ENCODE assay signal across 9 mouse cellular contexts in genomic region chr6:37371341-37371740, GRCm38 (mm10).
DNase-seq lines count a peak whose midpoint lies in the region; ATAC-seq and TF ChIP-seq lines count a peak whose summit lies in the region.
"Had no signal": no experiment of that assay in that cellular context is flagged by ENCODE, and none has a peak within 500 bp of the region (broad histone marks: within the 10 kb centered on the region; RNA-seq: fewer than 3 reads in every experiment).

No protein-coding gene starts in this region.

- intact Hi-C loops in left cerebral cortex, postnatal 14 days (cut with DNase I): no loop called here

- no peak for TF ChIP-seq POLR2A in kidney, adult 2 months (IDR thresholded peaks at IDR 0.05; ENCODE audit: low read depth, low read length)
- no peak for TF ChIP-seq POLR2A in small intestine, adult 2 months (IDR thresholded peaks at IDR 0.05; ENCODE audit: low read depth, low read length)

- WGBS in kidney, adult 2 months: 89% methylated on average over 7 of the region's 7 CpGs
- 87% methylated on average over 7 of the region's 7 CpGs for WGBS in kidney, embryonic 14.5 days
- WGBS in small intestine, adult 2 months: 82% methylated on average over 7 of the region's 7 CpGs
- WGBS in forebrain, embryonic 11.5 days: 82% methylated on average over 7 of the region's 7 CpGs

- H3K27ac ChIP-seq in kidney, adult 2 months (ENCODE audit: insufficient read depth, low read depth, low read length): no peak overlapping the region
- H3K27ac ChIP-seq in kidney, embryonic 14.5 days (ENCODE audit: low read depth, low read length): no peak overlapping the region
- no peak overlapping the region for H3K27ac ChIP-seq in ES-E14 (ENCODE audit: insufficient read depth, low read depth, low read length, poor library complexity, severe bottlenecking)
- no peak overlapping the region for H3K27ac ChIP-seq in small intestine, adult 2 months (ENCODE audit: insufficient read depth, low read depth, low read length)
- no peak overlapping the region for H3K27ac ChIP-seq in forebrain, embryonic 11.5 days (ENCODE audit: low read depth, low read length)

- no peaks in the 10 kb centered on the region for H3K27me3 ChIP-seq in kidney, adult 2 months (replicated peaks; ENCODE audit: control insufficient read depth, insufficient read depth, low read length)
- H3K27me3 ChIP-seq in kidney, embryonic 14.5 days (ENCODE audit: control insufficient read depth, insufficient read depth, low read length): no peaks in the 10 kb centered on the region
- H3K27me3 ChIP-seq in small intestine, adult 2 months (ENCODE audit: control insufficient read depth, insufficient read depth, low read length): no peaks in the 10 kb centered on the region
- H3K27me3 ChIP-seq in forebrain, embryonic 11.5 days (ENCODE audit: control insufficient read depth, insufficient read depth, low read length): no peaks in the 10 kb centered on the region

- H3K4me2 ChIP-seq in kidney, embryonic 14.5 days (replicated peaks; ENCODE audit: low read depth, low read length): no peak overlapping the region
- no peak overlapping the region for H3K4me2 ChIP-seq in forebrain, embryonic 11.5 days (ENCODE audit: low read depth, low read length, severe bottlenecking)

- ATAC-seq in kidney, embryonic 14.5 days (ENCODE audit: low FRiP score, low TSS enrichment): no peak
- peak; percentile 46 for ATAC-seq in inflammation-experienced regulatory T-cells, adult 6 months
- ATAC-seq in forebrain, embryonic 11.5 days (replicated peaks; ENCODE audit: low FRiP score): no peak

- no peak overlapping the region for H3K9ac ChIP-seq in kidney, embryonic 14.5 days (ENCODE audit: low read depth, low read length)
- H3K9ac ChIP-seq in ES-E14 (ENCODE audit: insufficient read depth, low read depth, low read length, poor library complexity, severe bottlenecking): no peak overlapping the region
- H3K9ac ChIP-seq in forebrain, embryonic 11.5 days (ENCODE audit: low read length): no peak overlapping the region

- in situ Hi-C loops in ES-E14 (cut with MboI; ENCODE audit: low sequenced_read_pairs in 2 of 2, unreplicated experiment in 2 of 2): no loop called here

- peak; percentile 49 for DNase-seq in kidney, adult 2 months
- DNase-seq in ES-E14 (ENCODE audit: low read depth, low spot score): peak; percentile 52
- DNase-seq in left cerebral cortex, postnatal 14 days (ENCODE audit: low spot score in 2 of 2): no peak
- no peak for DNase-seq in ovary, postnatal 10 days (ENCODE audit: low spot score)
- no peak for DNase-seq in forebrain, embryonic 11.5 days (ENCODE audit: low spot score)
- DNase-seq: gastrocnemius, postnatal 10 days had no signal

- no peaks in the 10 kb centered on the region; the same call in 1 of the 2 replicates for H3K4me1 ChIP-seq in kidney, adult 2 months (ENCODE audit: control insufficient read depth, insufficient read depth, low read length)
- peaks cover 7% of the 10 kb centered on the region; the same call in 1 of the 2 replicates for H3K4me1 ChIP-seq in kidney, embryonic 14.5 days (ENCODE audit: control insufficient read depth, insufficient read depth, low read length)
- H3K4me1 ChIP-seq in ES-E14 (ENCODE audit: control insufficient read depth in 2 of 2, insufficient read depth in 2 of 2, low read length in 2 of 2, poor library complexity in 1 of 2): no peaks in the 10 kb centered on the region
- no peaks in the 10 kb centered on the region for H3K4me1 ChIP-seq in small intestine, adult 2 months (ENCODE audit: control insufficient read depth, insufficient read depth, insufficient read length, low read length)
- H3K4me1 ChIP-seq in forebrain, embryonic 11.5 days (replicated peaks; ENCODE audit: control insufficient read depth, insufficient read depth, low read length): 0 out of 2 replicates have a peak, but pooled peaks cover 2% of the 10 kb centered on the region

- no peak overlapping the region for H3K4me3 ChIP-seq in kidney, adult 2 months (ENCODE audit: insufficient read depth, low read depth, low read length)
- H3K4me3 ChIP-seq in kidney, embryonic 14.5 days (ENCODE audit: low read length): no peak overlapping the region
- H3K4me3 ChIP-seq in ES-E14 (ENCODE audit: insufficient read depth in 1 of 2, low read depth in 1 of 2, low read length in 2 of 2, poor library complexity in 1 of 2, severe bottlenecking in 1 of 2): no peak overlapping the region
- no peak overlapping the region for H3K4me3 ChIP-seq in small intestine, adult 2 months (ENCODE audit: low read depth, low read length)
- H3K4me3 ChIP-seq in forebrain, embryonic 11.5 days (ENCODE audit: low read depth, low read length): no peak overlapping the region

- no peaks in the 10 kb centered on the region for H3K36me3 ChIP-seq in kidney, adult 2 months (ENCODE audit: control insufficient read depth, insufficient read depth, low read length)
- no peaks in the 10 kb centered on the region for H3K36me3 ChIP-seq in kidney, embryonic 14.5 days (ENCODE audit: control insufficient read depth, insufficient read depth, low read length)
- H3K36me3 ChIP-seq in ES-E14 (ENCODE audit: control insufficient read depth, insufficient read depth, low read length, poor library complexity, severe bottlenecking): no peaks in the 10 kb centered on the region
- peaks cover 1% of the 10 kb centered on the region; the same call in 1 of the 2 replicates for H3K36me3 ChIP-seq in small intestine, adult 2 months (ENCODE audit: control insufficient read depth, insufficient read depth, low read length)
- no peaks in the 10 kb centered on the region for H3K36me3 ChIP-seq in forebrain, embryonic 11.5 days (ENCODE audit: control insufficient read depth, insufficient read depth, low read length)

- H3K9me3 ChIP-seq in kidney, embryonic 14.5 days (ENCODE audit: control insufficient read depth, low read length): no peaks in the 10 kb centered on the region; the same call in 1 of the 2 replicates
- no peaks in the 10 kb centered on the region for H3K9me3 ChIP-seq in ES-E14 (ENCODE audit: control insufficient read depth, insufficient read depth, low read depth, low read length)
- no peaks in the 10 kb centered on the region for H3K9me3 ChIP-seq in forebrain, embryonic 11.5 days (ENCODE audit: control insufficient read depth, low read length)

- peak; percentile 63 for TF ChIP-seq CTCF in kidney, adult 2 months (conservative IDR thresholded peaks at IDR 0.05; ENCODE audit: insufficient read depth, insufficient read length, low read depth, low read length)
- peak; percentile 54; the same call in 1 of the 2 replicates for TF ChIP-seq CTCF in small intestine, adult 2 months (IDR thresholded peaks at IDR 0.05; ENCODE audit: extremely low read depth, insufficient read length, insufficient replicate concordance, low read depth, low read length)

TF ChIP-seq in ES-E14, 5 proteins besides CTCF, POLR2A, EP300 and RAD21:
- TF ChIP-seq ZC3H11A (IDR thresholded peaks at IDR 0.05; ENCODE audit: borderline replicate concordance, low read depth, low read length): peak; percentile 84
- no peak for TF ChIP-seq MAFK (IDR thresholded peaks at IDR 0.05; ENCODE audit: insufficient read depth, low read depth, low read length)

Comparison
In these comparisons a context has a peak if more than half of its experiments do, and no peak if none do; other contexts are left out.
1. DNase-seq: peak in kidney, adult 2 months (single experiment) and ES-E14 (single experiment); none in left cerebral cortex, postnatal 14 days (0 of 2), ovary, postnatal 10 days (single experiment) and forebrain, embryonic 11.5 days (single experiment).